10 mouse cellular contexts compared by ENCODE assay signal in genomic region chr13:117550108-117550507, GRCm38 (mm10). TPM values are rescaled to one million over a fixed set of nuclear protein-coding genes. Genes with fewer than 3 reads are reported as not detected.
DNase-seq lines count a peak whose midpoint lies in the region; ATAC-seq and TF ChIP-seq lines count a peak whose summit lies in the region.
"Had no signal": no experiment of that assay in that cellular context is flagged by ENCODE, and none has a peak within 500 bp of the region (broad histone marks: within the 10 kb centered on the region; RNA-seq: fewer than 3 reads in every experiment).

No protein-coding gene starts in this region.

- no peak overlapping the region for H3K9ac ChIP-seq in hindbrain, embryonic 12.5 days
- no peak overlapping the region for H3K9ac ChIP-seq in CH12.LX (ENCODE audit: insufficient read depth, low read depth)
- no peak overlapping the region for H3K9ac ChIP-seq in forebrain, embryonic 15.5 days (replicated peaks)
- no peak overlapping the region for H3K9ac ChIP-seq in midbrain, embryonic 15.5 days
- H3K9ac ChIP-seq: embryonic facial prominence, embryonic 13.5 days had no signal

- TF ChIP-seq POLR2A in CH12.LX (IDR thresholded peaks at IDR 0.05; ENCODE audit: low read depth, low read length), result no peak

- H3K4me2 ChIP-seq in hindbrain, embryonic 12.5 days (replicated peaks), result no peak overlapping the region
- no peak overlapping the region for H3K4me2 ChIP-seq in CH12.LX (ENCODE audit: insufficient read depth, low read depth, poor library complexity, severe bottlenecking)
- H3K4me2 ChIP-seq in forebrain, embryonic 15.5 days (replicated peaks), result no peak overlapping the region
- H3K4me2 ChIP-seq in midbrain, embryonic 15.5 days, result no peak overlapping the region
- H3K4me2 ChIP-seq: embryonic facial prominence, embryonic 13.5 days had no signal

- no peak overlapping the region for H3K27ac ChIP-seq in hindbrain, embryonic 10.5 days
- H3K27ac ChIP-seq in hindbrain, embryonic 12.5 days, result no peak overlapping the region
- H3K27ac ChIP-seq in CH12.LX (ENCODE audit: insufficient read depth, low read depth), result no peak overlapping the region
- H3K27ac ChIP-seq in forebrain, embryonic 15.5 days (replicated peaks), result no peak overlapping the region
- no peak overlapping the region for H3K27ac ChIP-seq in midbrain, embryonic 15.5 days
- H3K27ac ChIP-seq: embryonic facial prominence, embryonic 13.5 days had no signal

- no peaks in the 10 kb centered on the region for H3K9me3 ChIP-seq in hindbrain, embryonic 10.5 days
- H3K9me3 ChIP-seq in hindbrain, embryonic 12.5 days (replicated peaks), result no peaks in the 10 kb centered on the region
- peaks cover 2% of the 10 kb centered on the region for H3K9me3 ChIP-seq in CH12.LX (replicated peaks; ENCODE audit: low read length)
- H3K9me3 ChIP-seq in forebrain, embryonic 15.5 days, result no peaks in the 10 kb centered on the region
- H3K9me3 ChIP-seq in midbrain, embryonic 15.5 days, result no peaks in the 10 kb centered on the region
- H3K9me3 ChIP-seq: embryonic facial prominence, embryonic 13.5 days had no signal

- no peak for TF ChIP-seq EP300 in CH12.LX (IDR thresholded peaks at IDR 0.05; ENCODE audit: low read length)

- 40% methylated on average over 3 of the region's 3 CpGs for WGBS in hindbrain, embryonic 10.5 days
- 51% methylated on average over 3 of the region's 3 CpGs for WGBS in hindbrain, embryonic 12.5 days
- WGBS in forebrain, embryonic 15.5 days, result 47% methylated on average over 3 of the region's 3 CpGs
- 43% methylated on average over 3 of the region's 3 CpGs for WGBS in midbrain, embryonic 15.5 days

- no peak for ATAC-seq in hindbrain, embryonic 12.5 days (ENCODE audit: low FRiP score)
- peak; percentile 53; the same call in 1 of the 2 replicates for ATAC-seq in forebrain, embryonic 15.5 days (replicated peaks)
- peak; percentile 80 for ATAC-seq in midbrain, embryonic 15.5 days (replicated peaks)

- peak; percentile 76 for TF ChIP-seq RAD21 in CH12.LX (IDR thresholded peaks at IDR 0.05; ENCODE audit: low read depth, low read length)

- H3K4me3 ChIP-seq in hindbrain, embryonic 10.5 days, result no peak overlapping the region
- H3K4me3 ChIP-seq in hindbrain, embryonic 12.5 days, result no peak overlapping the region
- H3K4me3 ChIP-seq in CH12.LX (replicated peaks in 1 of 3; ENCODE audit: low read depth in 2 of 3, low read length in 2 of 3, poor library complexity in 1 of 3), result no peak overlapping the region
- H3K4me3 ChIP-seq in forebrain, embryonic 15.5 days, result no peak overlapping the region
- H3K4me3 ChIP-seq in midbrain, embryonic 15.5 days, result no peak overlapping the region
- H3K4me3 ChIP-seq: embryonic facial prominence, embryonic 13.5 days had no signal

- dilution Hi-C loops in CH12.LX (cut with MboI; ENCODE audit: extremely low pct_ligation_motif_present, extremely low pct_unique_long_range_greater_than_20kb, low sequenced_read_pairs), result no loop called here

- H3K36me3 ChIP-seq in hindbrain, embryonic 10.5 days, result no peaks in the 10 kb centered on the region
- no peaks in the 10 kb centered on the region for H3K36me3 ChIP-seq in hindbrain, embryonic 12.5 days
- H3K36me3 ChIP-seq in CH12.LX (replicated peaks in 1 of 2; ENCODE audit: control insufficient read depth in 1 of 2, insufficient read depth in 1 of 2, low read length in 1 of 2), result no peaks in the 10 kb centered on the region
- H3K36me3 ChIP-seq in forebrain, embryonic 15.5 days, result no peaks in the 10 kb centered on the region
- H3K36me3 ChIP-seq in midbrain, embryonic 15.5 days (replicated peaks), result no peaks in the 10 kb centered on the region
- H3K36me3 ChIP-seq: embryonic facial prominence, embryonic 13.5 days had no signal

- H3K79me2 ChIP-seq in CH12.LX (replicated peaks; ENCODE audit: control insufficient read depth, extremely low read depth, insufficient read depth, poor library complexity, severe bottlenecking), result no peaks in the 10 kb centered on the region

- peak; percentile 74 to 79 for TF ChIP-seq CTCF in CH12.LX (conservative IDR thresholded peaks at IDR 0.05 in 1 of 2, IDR thresholded peaks at IDR 0.05 in 1 of 2; ENCODE audit: low read depth in 2 of 2, low read length in 2 of 2)

- in situ Hi-C loops in CH12.LX (cut with MboI; ENCODE audit: low pct_ligation_motif_present, low pct_unique_long_range_greater_than_20kb, low sequenced_read_pairs), result no loop called here

- peak; percentile 27 for DNase-seq in hindbrain, embryonic 10.5 days (ENCODE audit: low spot score)
- DNase-seq in CH12.LX (ENCODE audit: extremely low read depth), result peak; percentile 40
- DNase-seq in cerebellum, adult 11-12 months, result peak; percentile 35
- DNase-seq in layer of hippocampus, postnatal 25 days (ENCODE audit: extremely low spot score in 1 of 2, low spot score in 1 of 2), result peak; percentile 32 to 69
- no peak for DNase-seq in gastrocnemius, adult 8-10 months (ENCODE audit: low spot score in 2 of 2)

- H3K4me1 ChIP-seq in hindbrain, embryonic 10.5 days (replicated peaks), result no peaks in the 10 kb centered on the region
- no peaks in the 10 kb centered on the region for H3K4me1 ChIP-seq in hindbrain, embryonic 12.5 days
- no peaks in the 10 kb centered on the region for H3K4me1 ChIP-seq in CH12.LX (ENCODE audit: control insufficient read depth in 1 of 2, insufficient read depth in 2 of 2)
- H3K4me1 ChIP-seq in forebrain, embryonic 15.5 days, result no peaks in the 10 kb centered on the region
- no peaks in the 10 kb centered on the region for H3K4me1 ChIP-seq in midbrain, embryonic 15.5 days
- H3K4me1 ChIP-seq: embryonic facial prominence, embryonic 13.5 days had no signal

- H3K27me3 ChIP-seq in hindbrain, embryonic 10.5 days (ENCODE audit: insufficient read depth, poor library complexity, severe bottlenecking), result no peaks in the 10 kb centered on the region
- H3K27me3 ChIP-seq in hindbrain, embryonic 12.5 days, result no peaks in the 10 kb centered on the region
- H3K27me3 ChIP-seq in CH12.LX (replicated peaks), result no peaks in the 10 kb centered on the region
- H3K27me3 ChIP-seq in forebrain, embryonic 15.5 days, result no peaks in the 10 kb centered on the region
- H3K27me3 ChIP-seq in midbrain, embryonic 15.5 days (replicated peaks), result no peaks in the 10 kb centered on the region
- H3K27me3 ChIP-seq: embryonic facial prominence, embryonic 13.5 days had no signal

TF ChIP-seq in CH12.LX, 34 proteins besides CTCF, POLR2A, EP300 and RAD21:
- TF ChIP-seq TCF12 (IDR thresholded peaks at IDR 0.05; ENCODE audit: low read depth, low read length) (no peak), SMC3 (IDR thresholded peaks at IDR 0.05; ENCODE audit: low read depth, low read length) (peak; percentile 63), BHLHE40 (IDR thresholded peaks at IDR 0.05; ENCODE audit: low read depth, low read length) (no peak), ZC3H11A (IDR thresholded peaks at IDR 0.05; ENCODE audit: low read depth, low read length) (no peak)

RNA-seq across cellular contexts. Expression of gene Hcn1, which starts 52.0 kb away (rescaled TPM):
- polyA plus RNA-seq in hindbrain, embryonic 10.5 days (2016; fragmentation: Nextera tagmentation; extraction: Ambion mirVana), result 0.06 and 0.07 TPM in 2 replicates
- 0.21 and 0.25 TPM in 2 replicates for polyA plus RNA-seq in hindbrain, embryonic 12.5 days (2016; fragmentation: Nextera tagmentation; extraction: Ambion mirVana)
- total RNA-seq in CH12.LX (2012; rRNA removed) (not detected in 2 replicates), CH12.LX (2014; rRNA removed) (not detected in 2 replicates)
- not detected in 2 replicates for polyA plus RNA-seq in CH12.LX (2012; ENCODE audit: insufficient read length, low read depth)
- polyA plus RNA-seq in forebrain, embryonic 15.5 days (2015; fragmentation: Nextera tagmentation; extraction: Ambion mirVana), result 0.56 and 0.60 TPM in 2 replicates
- total RNA-seq in layer of hippocampus, postnatal 25 days (2021), result 10 to 100 TPM; 36.3 to 44.9 TPM
- 0.59 and 0.60 TPM in 2 replicates for polyA plus RNA-seq in midbrain, embryonic 15.5 days (2015; fragmentation: Nextera tagmentation; extraction: Ambion mirVana)
- under 1 TPM; 0.05 to 0.10 (median 0.07) TPM for total RNA-seq in gastrocnemius, adult 8-10 months (2022)
- total RNA-seq: neutrophil, adult 5-6 weeks had no signal

Comparison
In these comparisons a context has a peak if more than half of its experiments do, and no peak if none do; other contexts are left out.
1. DNase-seq: peak in hindbrain, embryonic 10.5 days (single experiment), CH12.LX (single experiment), cerebellum, adult 11-12 months (single experiment) and layer of hippocampus, postnatal 25 days (2 of 2); none in gastrocnemius, adult 8-10 months (0 of 2).